Mouse (Mus musculus) frontal cortex, adult (tissue): ENCODE data around the gene Nucb2.

Source experiments
- ATAC-seq: cut with Nextera tagmentation; 2 replicates; pipeline ENCODE4 v1.9.2; 2017; ENCODE audit warnings: mild to moderate bottlenecking, moderate library complexity, mixed read lengths; ENCODE audit not compliant: low TSS enrichment

Gene Nucb2

GRCm38 (mm10) chr7:116519805-116520204 is 15.6 kb downstream of the Nucb2 start:
- ATAC-seq = no peak

GRCm38 (mm10) chr7:116524577-116524976 is 20.4 kb downstream of the Nucb2 start:
- ATAC-seq = no peak

- ATAC-seq = no peak
Measured at GRCm38 (mm10) chr7:116529793-116530192, 25.6 kb downstream of the Nucb2 start.

- ATAC-seq = no peak
Measured at GRCm38 (mm10) chr7:116530470-116530869, 26.3 kb downstream of the Nucb2 start.

GRCm38 (mm10) chr7:116531311-116531710 is 27.1 kb downstream of the Nucb2 start:
- ATAC-seq = peak; percentile 95

- no peak for ATAC-seq
Measured at GRCm38 (mm10) chr7:116556834-116557233, 52.7 kb downstream of the Nucb2 start.

- ATAC-seq = peak; percentile 41; the same call in 1 of the 2 replicates
Measured at GRCm38 (mm10) chr7:116574551-116574950, 70.4 kb downstream of the Nucb2 start.
